Mouse (Mus musculus) gastrocnemius, postnatal 25 days (tissue): ENCODE data around the gene Lurap1. TPM values are rescaled to one million over a fixed set of nuclear protein-coding genes. Genes with fewer than 3 reads are reported as not detected.

Experiments used
- DNase-seq: peaks from one replicate; pipeline ENCODE4 v3.0.0; 2022
- total RNA-seq, 2 experiments: library from RNA; stranded (reverse); gene quantifications; 1 replicate in 1 of 2; 2 replicates in 1 of 2; pipeline ENCODE4 v1.2.3; 2021

Gene Lurap1
- total RNA-seq, 2 experiments from 2014 or later = 7.3 to 8.2 TPM

DNA sequence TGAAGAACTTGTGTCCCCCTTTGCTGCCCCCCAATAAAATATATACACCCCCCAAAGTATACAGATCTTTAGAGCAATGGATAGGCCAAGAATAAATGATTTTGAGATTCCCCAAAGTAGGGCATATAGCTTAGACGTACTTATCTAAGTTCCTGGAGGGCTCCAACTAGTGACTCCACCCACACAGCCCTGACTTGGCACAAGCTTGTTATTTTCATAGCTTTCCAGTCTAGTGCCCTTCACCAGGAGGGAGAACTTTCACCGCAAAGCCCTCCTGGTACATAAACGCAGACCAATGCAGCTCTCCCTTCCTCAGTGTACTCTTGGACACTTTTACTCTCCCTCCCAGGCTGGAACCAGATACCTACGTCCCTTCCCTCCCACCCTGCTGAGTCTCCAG lies 11.0 kb upstream of the Lurap1 start:
- DNase-seq = no peak

DNA sequence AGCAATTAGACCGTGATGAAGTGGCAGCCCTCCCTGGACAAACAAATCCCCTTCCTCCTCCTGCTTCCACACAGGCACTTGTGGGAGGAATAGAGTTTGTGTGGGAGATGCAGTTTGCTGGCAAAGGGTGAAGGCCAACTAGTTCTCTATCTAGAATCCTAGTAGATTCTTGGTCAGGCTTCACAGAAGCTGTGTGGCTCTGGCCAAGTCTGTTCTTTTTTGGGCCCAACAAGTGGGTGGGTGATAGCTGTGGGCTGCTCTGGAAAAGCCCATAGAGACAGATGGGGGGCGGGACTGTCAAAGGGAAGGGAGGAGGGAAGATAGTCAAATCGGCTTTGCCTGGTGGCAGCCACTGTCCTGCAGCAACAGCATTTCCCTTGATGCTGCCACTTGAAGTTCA lies 9.6 kb upstream of the Lurap1 start:
- DNase-seq = no peak

DNA sequence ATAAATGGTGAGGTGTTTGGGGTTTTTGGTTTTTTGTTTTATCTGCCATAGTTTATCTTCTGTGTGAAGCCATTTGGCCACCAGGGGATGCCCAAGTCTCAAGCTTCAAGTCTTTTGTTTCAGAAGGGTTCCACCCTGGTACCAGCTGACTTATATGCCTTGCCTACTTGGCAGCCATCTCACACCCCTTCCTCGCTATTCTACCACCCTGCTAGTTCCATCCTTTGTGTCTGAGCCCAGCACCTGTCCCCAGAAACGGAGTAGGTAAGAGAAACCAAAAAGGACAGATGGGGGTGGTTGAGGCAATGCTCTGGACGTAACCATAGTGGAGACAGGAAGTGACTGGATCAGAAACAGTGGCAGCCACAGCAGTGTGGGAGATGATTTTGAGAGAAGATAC lies 8.8 kb upstream of the Lurap1 start:
- DNase-seq = no peak

DNA sequence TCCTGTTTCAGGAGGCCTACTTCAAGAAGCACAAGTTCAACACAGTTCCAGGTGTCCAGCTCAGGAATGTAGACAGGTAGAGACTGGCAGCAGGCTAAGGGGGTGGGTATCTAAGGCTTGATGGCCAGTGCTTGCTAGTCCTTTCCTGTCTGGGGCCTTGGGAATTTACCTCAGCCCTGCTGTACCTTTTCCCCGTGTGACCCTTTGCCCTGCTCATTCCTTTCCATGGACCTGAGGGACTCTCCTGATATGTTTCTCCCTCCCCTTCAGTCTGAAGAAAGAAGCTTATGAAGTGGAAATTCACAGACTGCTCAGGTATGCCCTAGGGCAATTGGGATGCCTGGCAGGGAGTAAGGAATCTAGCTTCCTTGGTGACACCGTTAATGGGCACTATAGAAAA lies 6.7 kb upstream of the Lurap1 start:
- no peak for DNase-seq

DNA sequence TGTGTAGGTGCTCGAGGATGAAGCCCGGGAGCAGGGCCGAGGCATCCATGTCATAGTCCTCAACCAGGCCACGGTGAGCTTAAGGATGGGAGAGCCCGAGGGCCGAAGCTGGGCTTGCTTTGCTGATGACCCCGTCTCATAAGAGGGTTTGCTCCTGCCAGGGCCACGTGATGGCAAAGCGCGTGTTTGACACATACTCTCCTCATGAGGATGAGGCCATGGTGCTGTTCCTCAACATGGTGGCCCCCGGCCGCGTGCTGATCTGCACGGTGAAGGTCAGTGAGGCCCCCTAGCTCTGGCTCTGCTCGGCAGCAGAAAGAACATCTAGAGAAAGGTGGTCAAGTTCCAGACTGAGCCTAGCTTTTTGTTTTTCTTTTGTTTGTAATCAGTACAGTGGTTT lies 1.6 kb upstream of the Lurap1 start:
- no peak for DNase-seq

DNA sequence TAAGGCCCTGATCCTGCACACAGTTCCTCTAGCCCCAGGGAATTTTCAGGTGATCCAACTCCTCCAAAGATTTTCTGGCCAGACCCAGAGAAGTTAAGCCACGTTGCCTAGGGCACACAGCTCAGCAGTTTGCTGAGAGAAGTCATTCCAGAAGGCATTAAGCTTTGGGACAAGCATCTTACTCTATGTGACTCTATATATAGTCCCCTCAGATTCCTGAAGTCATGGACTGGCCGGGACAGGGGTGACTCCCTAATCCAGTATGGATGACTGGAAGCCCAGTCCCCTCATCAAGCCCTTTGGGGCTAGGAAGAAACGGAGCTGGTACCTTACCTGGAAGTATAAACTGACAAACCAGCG lies 296 bp downstream of the Lurap1 start:
- DNase-seq = no peak

DNA sequence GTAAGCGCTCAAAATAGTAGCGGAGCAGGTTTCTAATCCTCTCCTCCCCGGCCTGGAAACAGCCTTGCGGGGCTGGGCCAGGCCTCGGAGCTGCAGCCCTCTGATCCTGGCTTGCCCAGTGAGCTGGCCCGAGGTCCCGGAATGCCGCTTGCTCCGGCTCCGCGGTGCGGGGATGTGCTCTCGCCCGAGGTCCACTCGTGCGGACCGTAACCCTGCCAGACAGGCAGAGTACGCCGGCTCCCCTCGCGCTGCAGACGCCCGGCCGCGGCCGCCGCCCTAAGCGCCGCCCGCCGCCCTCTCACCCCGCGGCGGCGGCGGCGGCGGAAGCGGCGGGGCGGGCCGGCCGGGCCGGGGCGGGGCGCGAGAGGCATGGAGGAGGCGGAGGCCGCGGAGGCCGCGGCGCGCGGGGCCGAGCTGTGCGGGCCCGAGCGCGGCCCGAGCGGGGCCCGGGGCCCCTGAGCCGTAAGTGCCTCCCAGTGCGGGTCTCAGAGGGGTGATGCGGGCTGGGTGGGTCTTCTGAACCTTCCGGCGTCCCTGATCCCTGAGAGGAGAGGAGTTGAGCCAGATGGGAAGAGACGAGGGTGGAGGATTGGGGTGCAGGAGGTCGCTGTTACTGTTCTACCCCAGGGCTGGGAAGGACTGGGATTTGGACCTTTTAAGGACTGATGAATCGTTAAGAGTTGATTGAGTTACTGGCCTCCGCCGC lies 829 bp downstream of the Lurap1 start:
- peak; percentile 70 for DNase-seq

DNA sequence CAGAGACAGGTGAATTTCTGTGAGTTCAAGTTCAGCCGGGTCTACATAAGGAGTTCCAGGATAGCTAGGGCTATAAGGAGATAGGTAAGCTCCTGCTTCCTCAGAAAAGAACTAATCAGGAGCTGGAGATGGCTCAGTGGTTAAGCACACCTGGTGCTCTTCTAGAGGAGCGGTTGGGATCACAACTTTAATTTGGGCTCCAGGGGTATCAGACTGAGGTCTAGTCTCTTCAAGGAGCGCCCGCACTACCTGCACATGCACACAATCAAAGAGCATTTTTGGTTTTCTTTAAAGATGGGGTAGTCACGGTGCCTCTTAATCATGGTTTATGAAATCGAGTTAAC lies 1.4 kb downstream of the Lurap1 start:
- DNase-seq = no peak

DNA sequence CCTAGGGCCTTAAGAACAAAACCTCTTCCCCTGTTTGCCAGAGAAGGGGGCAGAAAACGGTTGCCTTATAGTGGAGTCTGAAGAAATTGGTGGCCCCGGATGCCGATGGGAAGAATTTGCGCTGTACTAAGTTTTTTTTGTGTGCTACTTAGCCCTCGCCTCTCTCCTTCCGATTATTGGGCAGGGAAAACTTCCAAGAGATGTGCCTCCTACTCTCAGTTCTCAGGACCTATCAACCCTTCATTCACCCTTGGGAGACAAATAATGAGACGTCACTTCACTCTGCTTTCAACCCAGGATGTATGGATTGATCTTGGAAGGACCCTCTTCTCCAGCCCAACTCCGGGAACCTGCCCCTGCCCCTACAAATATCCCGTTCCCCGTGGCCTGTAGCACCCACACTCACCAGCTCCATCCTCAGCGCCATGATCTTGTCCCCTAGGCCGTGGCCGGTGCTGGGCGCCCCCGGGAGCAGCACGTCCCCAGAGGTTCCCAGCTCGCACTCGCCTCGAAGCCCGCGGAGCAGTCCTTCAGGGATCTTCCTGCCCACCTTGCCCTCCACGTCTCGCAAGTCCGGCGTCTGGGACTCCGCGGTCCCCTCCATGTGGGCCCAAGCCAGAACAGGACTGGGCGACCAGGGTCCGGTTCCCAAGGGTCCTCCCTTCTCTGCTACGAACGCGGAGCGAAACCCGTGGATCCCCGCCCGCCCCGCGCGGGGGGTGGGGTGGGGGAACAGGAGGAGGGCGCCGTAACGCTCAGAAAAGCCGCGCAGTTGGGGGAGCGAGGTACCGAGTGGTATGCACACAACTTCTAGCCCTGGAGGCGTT lies 7.0 kb downstream of the Lurap1 start:
- peak; percentile 66 for DNase-seq

DNA sequence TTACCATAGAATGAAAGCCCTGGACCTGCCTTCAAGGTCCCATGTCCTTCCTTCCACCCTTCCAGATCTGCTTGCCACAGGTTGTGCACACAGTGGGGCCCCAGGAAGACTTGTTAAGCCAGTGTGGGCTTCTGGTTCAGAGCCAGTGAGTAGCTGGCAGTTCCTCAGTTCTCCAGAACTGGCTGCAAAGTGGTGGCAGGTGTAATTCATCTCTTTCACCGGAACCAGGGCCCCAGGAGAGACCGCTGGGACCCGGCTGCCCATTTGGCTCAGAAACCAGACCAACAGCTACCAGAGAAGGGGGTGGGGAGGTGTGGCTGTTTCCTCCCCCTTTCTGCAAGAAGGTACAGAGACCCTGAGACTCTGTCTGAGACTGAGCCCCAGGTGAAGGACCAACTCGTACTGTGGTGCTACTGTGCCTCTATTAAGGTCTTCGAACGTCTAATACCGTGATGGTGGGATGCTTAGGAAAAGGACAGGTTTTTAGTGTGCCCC lies 7.8 kb downstream of the Lurap1 start:
- peak; percentile 34 for DNase-seq

DNA sequence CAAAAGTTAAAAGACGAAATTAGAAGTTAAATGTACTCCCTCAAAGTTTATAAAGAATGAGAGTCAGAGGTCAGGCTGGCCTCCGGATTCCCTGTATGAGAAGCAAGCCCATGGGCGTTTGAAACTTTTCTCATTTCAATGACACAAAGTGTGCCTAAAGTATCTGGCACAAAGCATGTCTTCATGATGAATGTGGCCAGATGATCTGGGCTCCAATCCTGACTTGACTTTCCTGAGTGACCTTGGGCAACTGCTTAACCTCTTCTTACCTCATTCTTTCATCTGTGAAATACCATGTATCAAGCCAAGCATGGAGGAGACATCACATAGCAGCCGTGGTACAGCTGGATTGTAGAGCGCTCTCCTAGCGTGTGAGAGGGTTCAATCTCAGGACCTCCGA lies 8.9 kb downstream of the Lurap1 start:
- no peak for DNase-seq

DNA sequence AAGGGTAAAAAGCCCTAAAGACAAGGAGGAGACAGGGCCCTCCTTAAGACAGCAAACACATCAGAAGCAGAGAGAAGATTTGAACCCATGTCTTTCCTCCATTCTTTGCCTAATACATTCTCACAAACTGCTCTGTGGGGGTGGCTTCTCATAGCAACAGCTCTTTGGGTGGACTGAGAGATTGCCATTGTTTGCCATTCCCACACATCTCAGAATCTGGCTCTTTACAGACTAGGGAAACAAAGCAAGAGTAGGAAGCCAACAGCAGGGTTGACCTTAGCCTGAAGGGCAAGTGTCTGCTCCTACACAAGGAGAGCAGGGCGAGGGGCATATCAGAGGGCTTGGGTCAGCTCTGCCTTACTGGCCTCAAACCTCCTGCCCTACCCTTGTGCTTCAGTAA lies 9.4 kb downstream of the Lurap1 start:
- no peak for DNase-seq

DNA sequence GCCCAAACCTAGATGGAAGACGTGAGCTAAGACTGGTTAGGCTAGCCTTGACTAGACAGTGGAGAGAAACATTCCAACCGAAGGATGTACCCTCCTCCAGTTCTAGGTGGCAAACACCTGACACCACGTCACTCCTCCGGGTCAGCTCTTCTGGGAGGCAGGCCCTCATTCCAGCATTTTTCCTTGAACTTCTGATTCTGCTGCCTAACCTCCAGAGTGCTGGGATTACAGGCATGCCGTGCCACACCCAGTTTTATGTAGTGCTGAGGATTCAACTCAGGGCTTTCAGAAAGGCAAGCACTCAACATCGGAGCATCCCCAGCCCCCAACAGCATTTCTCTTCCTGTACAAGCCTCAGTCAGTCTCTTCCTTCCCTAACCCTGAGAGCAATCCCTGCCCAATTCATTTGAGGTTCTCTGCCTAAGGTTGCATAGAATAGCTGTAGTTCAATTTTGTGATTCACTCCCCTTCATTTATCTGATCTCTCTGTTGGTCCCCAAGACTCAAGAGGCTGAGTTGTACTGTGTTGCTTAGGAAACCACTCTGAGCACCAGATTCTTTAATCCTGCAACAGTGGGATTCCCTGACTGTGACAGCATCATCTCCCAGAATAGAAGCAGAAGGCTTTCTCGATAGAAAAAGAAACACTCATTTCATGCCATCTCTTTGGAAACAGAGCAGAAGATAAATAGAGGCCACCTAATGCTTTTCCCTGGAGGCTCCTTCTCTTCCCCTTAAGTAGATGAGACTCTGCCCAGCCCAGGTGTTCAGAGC lies 10.2 kb downstream of the Lurap1 start:
- DNase-seq = no peak

DNA sequence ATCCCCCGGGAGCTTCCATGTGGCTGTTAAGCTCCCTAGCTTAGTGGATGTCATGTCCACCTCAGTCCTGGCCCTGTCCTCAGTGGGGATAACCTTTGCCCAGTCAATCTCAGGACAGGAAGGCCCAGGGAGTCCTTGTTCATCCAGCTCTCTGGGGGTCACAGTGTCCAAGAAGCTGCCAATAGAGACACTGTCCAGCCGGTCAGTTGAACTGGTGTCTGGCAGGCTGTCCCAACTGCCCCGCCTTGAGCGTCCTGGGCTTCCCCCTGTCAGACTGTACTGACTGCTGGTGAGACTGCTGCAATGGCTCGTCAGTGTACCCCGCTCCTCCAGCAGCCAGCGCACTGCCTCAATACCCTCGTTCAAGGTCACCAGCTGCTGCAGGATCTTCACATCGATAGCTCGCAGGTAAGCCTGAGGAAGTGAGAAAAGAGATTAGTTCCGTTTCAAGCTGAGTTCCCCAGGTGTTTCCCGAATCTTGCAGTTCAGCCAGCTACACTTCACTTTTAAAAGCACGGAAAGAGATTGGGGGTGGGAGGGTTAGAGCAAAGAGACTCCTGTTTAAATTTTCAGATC lies 13.6 kb downstream of the Lurap1 start:
- DNase-seq = no peak

DNA sequence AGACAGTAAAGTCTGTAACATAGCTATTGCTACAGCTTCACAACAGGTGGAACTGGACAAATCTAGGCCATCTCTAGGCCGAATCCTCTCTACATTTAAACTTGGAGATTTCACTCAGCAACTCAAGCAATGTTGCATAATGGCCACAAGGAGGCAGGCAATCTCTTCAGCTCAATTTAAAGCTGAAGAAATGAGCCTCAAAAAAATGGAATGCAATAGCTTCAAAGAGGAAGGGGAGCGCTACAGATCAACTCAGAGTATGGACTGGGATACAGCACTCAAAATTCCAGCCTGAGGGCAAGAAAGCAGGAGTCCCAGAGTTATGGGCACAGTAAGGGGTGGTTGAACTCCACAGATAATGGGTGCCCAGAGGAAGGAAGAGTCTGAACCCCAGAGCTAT lies 16.1 kb downstream of the Lurap1 start:
- DNase-seq = no peak

DNA sequence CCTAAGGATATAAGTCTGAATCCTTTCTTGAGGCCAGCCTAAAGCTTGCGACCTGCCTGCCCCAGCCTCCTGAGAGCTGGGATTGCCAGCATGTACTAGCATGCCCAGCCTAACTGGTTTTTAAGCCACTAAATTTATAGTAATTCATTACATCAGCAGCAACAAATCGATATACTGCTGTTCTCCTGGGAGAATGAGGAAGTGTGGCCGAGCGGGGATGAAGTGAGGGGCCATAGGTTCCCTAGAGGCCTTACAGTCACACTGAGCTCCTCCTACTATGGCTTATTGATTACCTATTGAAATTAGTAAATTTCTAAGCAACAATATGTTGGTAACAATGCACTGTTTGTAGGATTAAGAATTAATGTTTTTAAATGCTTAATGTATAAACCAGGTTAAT lies 18.0 kb downstream of the Lurap1 start:
- DNase-seq = no peak

DNA sequence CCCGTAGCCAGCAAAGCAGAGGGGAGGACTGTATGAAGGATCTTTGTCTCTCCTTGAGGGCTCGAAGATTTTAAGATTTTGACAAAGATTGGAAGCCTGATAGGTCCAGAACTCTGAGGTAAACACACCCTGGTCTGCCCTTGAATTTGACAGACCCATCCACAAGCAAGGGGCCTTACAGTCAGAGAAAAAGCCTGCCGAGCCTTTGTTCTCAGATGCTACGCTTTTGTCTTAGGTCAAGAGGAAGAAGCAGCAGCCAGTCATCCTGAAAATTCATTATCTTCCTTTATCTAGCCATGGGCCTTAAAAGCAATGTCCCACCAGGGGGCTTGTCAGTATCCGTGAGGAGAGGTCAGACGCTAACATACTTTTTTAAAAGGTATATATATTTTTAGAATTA lies 23.2 kb downstream of the Lurap1 start:
- no peak for DNase-seq

DNA sequence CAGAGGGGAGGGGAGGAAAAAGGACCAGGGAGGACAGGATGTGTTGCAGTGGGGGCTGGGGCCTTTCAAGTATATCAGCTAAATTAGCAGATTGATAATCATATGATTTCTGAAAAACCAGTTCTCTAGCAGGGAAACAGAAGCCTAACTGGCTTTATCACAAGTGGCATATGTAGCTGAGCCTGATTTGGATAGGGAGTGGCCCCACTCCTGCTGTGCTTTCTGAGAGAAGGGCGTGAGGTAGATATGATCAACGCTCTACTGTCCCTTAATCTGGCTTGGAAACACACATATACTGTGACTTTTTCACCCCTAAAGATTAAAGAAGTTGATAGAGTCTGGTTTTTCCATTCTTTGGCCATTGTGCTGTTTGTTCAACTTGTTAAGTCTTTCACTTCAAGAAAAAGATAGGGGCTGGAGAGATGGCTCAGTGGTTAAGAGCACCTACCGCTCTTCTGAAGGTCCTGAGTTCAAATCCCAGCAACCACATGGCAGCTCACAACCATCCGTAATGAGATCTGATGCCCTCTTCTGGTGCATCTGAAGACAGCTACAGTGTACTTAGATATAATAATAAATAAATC lies 25.2 kb downstream of the Lurap1 start:
- DNase-seq = no peak

DNA sequence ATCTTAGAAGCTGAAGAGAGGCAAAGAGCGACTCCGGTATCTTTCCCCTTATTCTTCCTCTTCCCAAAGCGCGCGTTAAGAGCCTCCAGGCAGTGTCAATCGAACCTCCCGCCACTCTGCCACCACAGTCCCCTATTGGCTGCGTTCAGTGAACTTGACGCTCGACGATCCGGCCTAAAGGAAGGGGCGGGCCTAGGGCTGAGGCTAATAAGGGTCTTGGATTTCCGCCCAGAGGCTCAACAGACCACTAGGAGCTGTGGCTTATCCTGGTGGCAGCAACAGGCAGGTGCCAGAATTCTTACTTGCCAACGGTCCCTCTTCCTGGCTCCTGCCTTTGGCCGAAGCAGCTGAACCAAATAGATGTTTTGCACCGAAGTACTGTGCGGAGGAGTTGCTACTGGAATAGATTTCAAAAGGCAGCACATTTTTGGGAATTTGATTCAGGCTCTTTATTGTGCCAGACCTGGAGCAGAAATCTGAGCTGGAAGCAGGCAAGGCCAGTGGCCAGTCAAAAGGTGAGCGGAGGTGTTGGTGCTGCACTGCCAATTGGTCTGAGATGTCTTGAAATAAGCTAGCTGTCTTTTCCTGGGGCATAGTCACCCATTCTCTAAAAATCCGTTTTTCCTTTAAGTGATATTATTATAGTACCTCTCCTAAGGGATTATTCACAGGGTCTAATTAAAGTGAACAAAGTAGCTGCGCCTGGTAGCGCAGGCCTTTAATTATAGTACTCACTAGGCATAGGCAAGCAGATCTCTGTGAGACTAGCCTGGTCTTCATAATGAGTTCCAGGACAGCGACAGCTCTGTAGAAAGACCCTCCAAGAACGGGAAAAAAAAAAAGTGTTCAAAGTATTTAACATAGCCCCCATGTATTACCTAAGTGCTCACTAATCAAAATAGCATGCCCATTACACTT lies 27.3 kb downstream of the Lurap1 start, which contains the start of the genes Rad54l and Pomgnt1:
TSS of gene Rad54l (minus strand) at position 89 of the 918 bp plus-strand sequence.
TSS of gene Pomgnt1 (plus strand) at position 239 of the 918 bp plus-strand sequence.
- peak; percentile 76 for DNase-seq

DNA sequence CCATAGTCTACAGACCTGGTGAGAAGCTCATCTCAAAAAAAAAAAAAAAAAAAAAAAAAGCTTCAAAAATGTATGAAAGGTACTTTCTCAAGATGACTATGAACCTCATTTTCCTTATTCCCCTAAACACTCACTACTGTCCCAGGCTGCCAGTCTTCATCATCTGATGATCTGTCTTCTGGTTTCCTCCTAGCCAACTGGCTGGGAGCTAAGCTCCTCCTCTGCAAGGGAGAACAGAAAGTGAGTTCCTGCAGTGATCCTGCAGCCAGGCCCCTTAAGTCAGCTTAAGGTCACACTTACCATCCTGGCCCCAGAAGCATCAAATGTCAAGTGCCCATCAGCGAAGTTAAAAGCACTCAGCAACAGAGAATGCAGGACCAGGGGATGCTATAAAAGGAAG lies 28.4 kb downstream of the Lurap1 start:
- DNase-seq = no peak

DNA sequence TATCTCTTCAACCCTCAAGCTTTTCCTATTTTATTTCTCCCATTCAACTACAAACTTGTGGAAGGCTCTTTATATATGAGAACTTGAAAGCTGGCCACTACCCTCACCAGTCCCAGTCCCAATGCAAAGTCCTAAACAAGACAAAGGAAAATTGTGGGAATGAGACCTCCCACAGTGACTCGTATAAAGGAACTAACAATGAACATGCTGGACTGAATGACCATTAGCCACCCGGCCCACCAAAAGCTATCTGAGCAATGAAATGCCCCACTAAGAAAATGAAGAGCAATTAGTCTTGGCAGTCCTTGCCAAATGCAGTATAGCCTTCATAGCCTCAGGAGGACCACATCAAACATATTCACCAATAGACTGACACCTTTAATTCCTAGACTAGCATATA lies 39.7 kb downstream of the Lurap1 start:
- DNase-seq = no peak
